Mouse (Mus musculus) retina, adult 2 months (tissue): ENCODE measurements around the gene S100a3.

ENCODE experiments used
- DNase-seq: peaks from one replicate; pipeline ENCODE4 v3.0.0-alpha.2; 2012; ENCODE audit warnings: low read depth, low spot score

S100a3 gene

DNA sequence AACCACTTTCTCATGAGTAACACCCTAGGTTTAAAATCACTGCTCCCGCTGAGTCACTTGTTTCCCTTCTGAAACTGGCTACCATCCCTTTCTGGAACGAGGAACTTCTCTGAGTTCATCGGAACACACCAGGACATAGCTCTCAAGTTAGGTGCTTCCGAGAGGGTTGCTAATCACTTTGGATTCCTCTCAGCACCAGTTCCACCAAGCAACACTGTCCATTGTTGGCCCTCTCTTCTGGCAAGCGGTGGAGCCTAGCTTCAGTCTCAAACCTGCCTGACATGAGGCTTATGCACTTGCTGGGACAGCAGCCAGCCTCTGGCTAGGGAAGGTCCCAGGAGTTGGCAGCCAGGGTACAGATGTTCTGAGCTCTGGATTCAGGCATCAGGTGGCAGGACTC, 14.3 kb downstream of the S100a3 start:
- no peak for DNase-seq

DNA sequence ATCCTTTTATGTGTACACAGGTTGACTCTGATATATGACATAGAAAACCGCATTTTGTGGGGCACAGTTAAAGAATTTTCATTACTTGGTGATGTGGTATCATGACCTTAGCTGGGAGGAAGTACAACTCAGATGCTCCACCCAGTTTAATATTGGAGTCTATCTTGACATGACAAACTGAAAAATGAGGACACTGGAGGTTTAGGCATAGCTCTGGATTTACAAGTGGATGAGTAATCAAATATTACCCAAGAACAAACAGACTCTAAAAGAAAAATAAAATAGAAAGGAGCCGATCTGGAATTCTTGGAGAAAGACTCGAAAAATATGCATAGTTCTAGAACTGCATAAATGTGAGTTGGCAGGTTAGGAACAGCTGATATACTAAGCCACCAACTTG, 14.9 kb downstream of the S100a3 start:
- no peak for DNase-seq

GRCm38 (mm10) chr3:90576351-90577001, 16.1 kb downstream of the S100a3 start:
- no peak for DNase-seq

DNA sequence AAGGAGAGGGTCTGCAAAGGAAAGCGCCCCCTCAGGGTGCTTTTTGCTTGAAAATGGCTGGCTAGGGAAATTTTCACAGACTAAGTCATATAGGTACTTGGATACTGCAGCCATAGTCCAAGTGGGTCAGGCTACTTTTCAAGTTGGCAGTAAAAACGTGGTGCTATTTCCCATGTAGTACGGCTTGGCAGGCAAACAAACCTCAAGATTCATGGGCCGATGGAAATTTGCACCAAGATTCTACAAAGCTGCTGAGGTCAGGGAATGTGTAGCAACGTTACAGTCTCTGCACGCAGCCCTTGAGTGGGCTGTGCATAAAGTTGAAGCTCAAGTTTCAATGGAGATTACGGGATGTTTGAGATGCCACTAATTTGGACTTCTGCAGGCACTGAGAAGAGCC, 19.1 kb downstream of the S100a3 start:
- no peak for DNase-seq

GRCm38 (mm10) chr3:90581141-90581540, 20.8 kb downstream of the S100a3 start:
- DNase-seq: no peak

- no peak for DNase-seq
These were observed 21.8 kb downstream of the S100a3 start for GRCm38 (mm10) chr3:90582156-90582555.

DNA sequence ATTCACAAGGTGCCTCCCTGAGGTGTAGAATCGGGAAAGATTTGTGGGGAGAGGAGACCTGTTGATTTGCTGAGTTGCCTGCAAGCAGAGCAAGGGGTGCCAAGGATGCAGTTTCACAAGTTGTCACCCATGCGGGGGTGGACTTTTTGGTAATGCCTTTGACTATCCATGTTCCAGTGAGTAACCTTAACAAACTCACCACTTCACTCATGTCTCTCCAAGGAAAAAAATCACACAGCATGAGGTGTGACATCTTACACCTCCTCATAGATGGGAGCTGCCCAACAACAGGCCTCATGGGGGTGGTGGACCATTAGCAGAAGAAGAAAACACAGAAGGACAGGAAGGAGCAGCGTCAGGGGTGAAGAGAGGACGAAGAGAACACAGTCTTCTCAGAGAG, 22.2 kb downstream of the S100a3 start:
- no peak for DNase-seq

DNA sequence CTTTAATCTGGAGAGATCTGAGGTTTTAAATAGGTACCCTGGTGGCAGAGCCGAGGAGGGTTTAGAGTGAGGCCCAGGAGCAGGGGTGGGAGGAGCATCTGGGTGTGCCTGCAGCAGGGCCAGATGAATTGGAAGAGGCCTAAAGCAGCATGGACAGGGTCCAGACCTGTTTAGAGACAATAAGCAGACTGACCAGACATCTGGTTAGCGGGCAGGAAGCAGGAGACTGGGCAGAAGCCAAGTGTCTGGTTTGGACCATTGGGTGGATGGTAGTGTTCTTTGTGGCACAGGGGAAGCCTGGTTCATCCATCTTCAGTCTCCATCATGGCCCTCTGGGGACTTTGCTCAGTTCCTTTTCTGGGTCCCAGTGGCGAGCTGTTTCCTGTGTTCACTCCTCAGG, 23.5 kb downstream of the S100a3 start:
- DNase-seq: no peak

GRCm38 (mm10) chr3:90585595-90585994, 25.2 kb downstream of the S100a3 start:
- DNase-seq: peak; percentile 36

GRCm38 (mm10) chr3:90586016-90586643, 25.8 kb downstream of the S100a3 start:
- no peak for DNase-seq

DNA sequence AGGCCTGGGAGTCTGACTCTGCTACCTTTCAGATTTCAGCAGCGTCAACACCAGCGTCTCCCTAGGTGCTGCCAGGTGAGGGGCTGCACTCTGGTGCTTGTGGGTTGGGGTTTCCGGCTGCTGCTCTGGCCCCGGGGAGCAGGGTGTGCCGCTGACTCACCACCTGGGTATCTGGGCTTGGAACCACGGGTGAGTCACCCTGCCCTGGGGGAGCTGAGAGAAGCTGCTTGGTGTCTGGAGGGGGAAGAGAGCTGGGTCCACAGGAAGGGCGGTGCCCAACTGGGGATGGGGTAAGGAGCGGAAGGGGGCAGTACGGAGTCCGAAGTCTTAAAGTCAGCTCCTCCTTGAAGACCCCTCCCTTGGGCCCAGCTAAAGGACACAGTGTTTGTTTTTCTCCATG, 26.5 kb downstream of the S100a3 start:
- DNase-seq: no peak

DNA sequence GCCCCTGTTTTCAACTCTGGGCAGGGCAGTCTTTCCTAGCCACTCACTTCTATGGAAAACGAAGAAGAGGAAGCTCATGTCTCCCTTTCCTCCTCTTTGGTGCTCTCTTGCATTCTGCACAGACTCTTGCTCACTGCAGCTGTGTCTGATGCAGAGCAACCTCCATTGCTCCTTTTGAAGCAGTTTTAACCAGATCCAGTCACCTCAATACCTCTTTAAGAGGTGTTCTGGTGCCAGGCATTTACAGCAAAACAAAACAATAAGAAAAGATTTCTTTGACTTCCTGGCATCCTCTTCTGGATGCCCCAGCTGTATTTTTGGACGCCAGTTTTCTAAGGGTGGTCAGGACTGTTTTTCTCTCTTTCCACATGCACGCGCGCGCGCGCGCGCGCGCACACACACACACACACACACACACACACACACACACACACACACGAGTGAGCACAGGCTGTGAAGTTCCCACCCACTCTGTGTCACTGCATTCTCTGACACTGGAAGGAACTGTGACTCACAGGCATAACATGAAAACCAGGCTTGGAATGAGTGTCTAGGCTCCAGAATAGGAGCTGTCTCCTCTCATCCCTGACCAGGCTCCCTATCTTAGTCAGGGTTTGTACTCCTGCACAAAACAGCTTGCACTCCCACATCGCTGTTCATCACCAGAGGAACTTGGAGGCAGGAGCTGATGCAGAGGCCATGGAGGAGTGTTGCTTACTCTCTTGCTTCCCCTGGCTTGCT, 27.2 kb downstream of the S100a3 start:
- no peak for DNase-seq

GRCm38 (mm10) chr3:90589390-90589789, 29.0 kb downstream of the S100a3 start:
- no peak for DNase-seq

DNA sequence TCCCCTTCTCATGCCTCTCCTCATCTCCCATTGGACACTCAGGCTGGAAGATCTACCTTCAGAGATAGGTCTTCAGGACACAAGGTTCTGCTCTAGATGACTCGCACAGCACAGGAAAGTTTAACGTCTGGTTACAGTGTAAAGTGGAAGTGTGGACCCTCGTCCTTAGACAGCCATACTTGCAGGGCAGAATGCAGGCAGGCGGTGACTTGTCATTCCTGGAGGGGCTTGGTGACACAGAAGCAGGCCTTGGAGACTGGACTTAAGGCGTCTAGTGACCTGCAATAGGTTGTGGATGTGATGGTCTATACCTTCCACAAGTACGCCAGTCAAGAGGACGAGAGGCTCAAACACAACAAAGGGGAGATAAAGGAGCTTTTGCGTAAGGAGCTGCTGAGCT, 29.6 kb downstream of the S100a3 start, which contains the start of gene S100a2:
S100a2 (plus strand) TSS at position 301 of the 400 bp plus-strand sequence.
- no peak for DNase-seq

DNA sequence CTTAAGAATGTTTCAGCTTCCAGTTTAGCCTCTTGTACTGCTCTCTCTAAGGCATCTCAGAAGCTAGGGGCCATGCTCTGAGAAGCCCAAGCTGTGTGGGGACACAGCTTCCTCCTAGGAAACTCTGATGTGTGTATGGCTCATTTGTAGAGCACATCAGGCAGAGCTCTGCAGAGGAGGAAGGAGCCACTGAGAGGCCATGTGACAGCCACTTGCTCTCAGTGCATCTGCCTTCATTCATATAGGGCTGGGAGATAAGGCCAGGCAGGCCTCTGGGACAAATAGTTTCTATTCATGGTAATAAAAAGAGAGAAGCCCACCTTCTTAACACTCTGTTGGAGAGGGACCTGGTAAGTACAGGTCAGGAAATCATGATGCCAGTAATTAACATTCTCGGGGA, 34.1 kb downstream of the S100a3 start:
- no peak for DNase-seq

GRCm38 (mm10) chr3:90595556-90595955, 35.2 kb downstream of the S100a3 start:
- no peak for DNase-seq

DNA sequence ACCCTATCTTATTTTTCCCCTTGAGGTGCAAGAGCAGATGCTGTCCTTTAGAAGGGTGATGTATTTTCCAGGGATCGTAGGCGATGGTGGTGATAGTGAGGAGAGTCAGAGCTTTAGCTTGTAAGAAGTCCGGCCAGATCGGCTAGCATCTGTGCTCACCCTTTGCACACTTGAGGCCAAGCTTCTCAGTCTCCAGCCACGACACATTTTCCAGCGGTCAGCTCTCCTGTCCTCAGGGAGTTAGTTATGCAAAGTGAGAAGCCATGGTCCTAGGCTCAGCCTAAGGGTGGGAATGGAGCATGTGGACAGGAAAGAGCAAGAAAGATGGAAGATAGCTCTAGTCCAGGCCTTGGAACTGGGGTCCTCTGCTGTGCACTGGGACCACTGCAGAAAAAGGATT, 36.4 kb downstream of the S100a3 start:
- no peak for DNase-seq

DNA sequence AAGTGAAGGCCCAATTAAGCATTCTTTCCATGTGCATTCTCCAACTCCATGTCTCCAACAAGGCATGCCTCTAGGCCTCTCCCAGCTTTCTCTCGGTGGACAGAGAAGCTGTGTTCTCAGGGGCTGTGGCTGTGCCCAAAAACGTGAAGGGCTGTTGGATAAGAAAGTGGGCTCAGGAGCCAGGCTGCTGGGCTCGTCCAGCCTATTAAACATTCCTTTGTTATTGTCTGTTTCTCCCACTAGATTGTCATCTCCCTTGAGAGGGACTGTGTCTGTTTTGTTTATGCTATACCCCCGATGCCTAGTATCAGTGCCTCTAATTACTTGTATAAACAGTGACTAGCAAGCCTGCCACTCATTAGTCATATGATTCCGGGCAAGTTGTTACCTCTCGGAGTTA, 37.4 kb downstream of the S100a3 start:
- DNase-seq: no peak

DNA sequence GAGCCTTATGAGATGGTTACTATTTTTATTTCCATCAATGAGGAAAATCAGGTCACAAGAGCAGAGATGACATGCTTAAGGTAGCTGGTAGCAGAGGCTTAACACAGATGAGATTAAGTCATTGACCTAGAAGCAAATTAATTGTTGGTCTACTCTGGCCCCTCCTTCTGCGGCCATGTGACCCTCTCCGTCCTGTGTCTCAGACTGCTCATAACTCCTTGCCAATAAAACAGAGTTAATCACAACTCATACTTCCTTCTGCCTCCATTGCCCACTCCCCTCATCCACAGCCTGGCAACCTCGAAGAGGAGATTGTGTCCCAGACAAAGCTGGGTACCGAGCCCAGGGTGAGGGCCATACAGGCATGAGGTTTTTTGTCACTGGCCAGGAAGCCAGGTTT, 37.8 kb downstream of the S100a3 start:
- DNase-seq: no peak

GRCm38 (mm10) chr3:90599401-90599800, 39.0 kb downstream of the S100a3 start:
- no peak for DNase-seq

DNA sequence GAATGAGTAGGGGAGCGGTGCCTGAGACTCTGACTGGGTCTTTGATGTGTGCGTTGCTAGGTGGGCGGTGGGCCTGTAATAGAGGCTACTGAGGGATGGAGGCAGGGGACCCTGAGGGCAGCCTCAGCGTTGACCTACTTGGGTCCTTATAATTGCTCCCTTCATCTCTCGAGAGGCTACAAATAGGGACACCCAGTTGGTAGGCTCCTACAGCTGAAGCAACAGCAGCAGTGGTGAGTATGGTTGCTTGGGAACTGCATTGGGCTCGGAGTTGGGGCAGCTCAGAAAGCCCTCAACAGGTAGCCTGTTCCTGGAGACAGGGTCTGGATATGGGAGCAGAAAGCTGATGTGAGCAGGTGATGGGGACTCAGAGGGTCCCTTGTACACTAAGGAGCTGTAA, 39.7 kb downstream of the S100a3 start:
- no peak for DNase-seq

DNA sequence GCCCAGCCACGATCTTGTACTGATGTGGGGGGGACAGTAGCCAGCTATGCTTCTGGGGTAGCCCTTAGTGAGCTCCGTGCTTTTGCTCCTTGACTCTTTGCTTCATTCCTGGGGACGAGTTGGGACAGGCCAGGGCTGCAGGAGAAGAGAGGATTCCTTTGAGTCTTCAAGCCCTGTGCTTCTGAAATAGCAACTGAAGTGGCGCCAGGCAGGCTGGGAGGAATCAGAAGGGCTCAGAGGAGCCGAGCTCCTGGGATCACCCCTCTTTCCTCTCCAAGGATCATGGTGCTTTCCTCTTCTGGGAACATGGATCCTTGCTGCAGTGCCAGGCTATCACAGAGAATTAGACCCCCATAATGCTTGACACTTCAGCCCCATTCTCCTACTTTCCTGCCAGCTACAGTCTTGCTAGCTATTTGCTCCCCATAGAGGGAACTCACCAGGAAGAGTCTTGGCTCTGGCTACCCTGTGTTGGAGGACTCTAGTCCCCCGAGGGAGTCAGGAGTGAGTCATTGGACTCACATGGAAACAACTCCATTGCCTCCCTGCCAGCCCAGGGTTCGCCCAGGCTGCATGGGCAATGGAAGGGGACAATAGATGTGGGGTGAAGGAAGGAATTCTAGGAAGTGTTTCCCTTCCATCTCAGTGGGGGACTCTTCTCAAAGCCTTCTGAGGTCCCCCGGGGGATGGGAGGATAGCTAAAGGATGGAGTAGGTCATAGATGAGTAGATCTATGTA, 40.2 kb downstream of the S100a3 start:
- no peak for DNase-seq
